Mouse (Mus musculus): ENCODE measurements around the gene AC140267.1. TPM values are rescaled to one million over a fixed set of nuclear protein-coding genes. Genes with fewer than 3 reads are reported as not detected.

Gene AC140267.1
- polyA plus RNA-seq, 1 experiment: not detected

DNA sequence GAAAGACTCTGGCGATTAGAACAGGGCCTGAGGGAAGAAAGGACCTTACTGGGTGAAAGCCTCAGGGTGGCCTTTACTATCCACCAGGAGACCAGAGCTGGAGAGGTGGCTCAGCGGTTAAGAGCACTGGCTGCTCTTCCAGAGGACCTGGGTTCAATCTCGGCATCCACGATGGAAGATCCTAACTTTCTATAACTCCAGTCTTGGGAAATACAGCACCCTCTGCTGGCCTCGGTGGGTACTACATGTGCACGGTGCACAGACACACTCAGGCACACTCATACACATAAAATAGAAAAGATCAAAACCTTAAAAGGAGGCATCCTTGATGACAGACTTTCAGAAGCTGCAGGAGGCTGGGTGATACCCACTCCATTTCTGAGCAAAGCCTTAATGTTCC lies 45.0 kb downstream of the AC140267.1 start:
- Histone ChIP-seq H3K27ac (ENCODE audit: insufficient read depth, low read depth, low read length) (no peak overlapping the region), H3K36me3 (ENCODE audit: control insufficient read depth, insufficient read depth, low read length) (no peaks in the 10 kb centered on the region), H3K27me3 (replicated peaks; ENCODE audit: control insufficient read depth, insufficient read depth, low read length) (no peaks in the 10 kb centered on the region), H3K4me3 (ENCODE audit: insufficient read depth, low read depth, low read length) (no peak overlapping the region), H3K4me1 (ENCODE audit: control insufficient read depth, insufficient read depth, low read length) (no peaks in the 10 kb centered on the region)
- 19% methylated on average over 6 of the region's 6 CpGs for WGBS
- DNase-seq: peak; percentile 26
- TF ChIP-seq POLR2A (IDR thresholded peaks at IDR 0.05; ENCODE audit: low read depth, low read length) (no peak), CTCF (conservative IDR thresholded peaks at IDR 0.05; ENCODE audit: insufficient read depth, insufficient read length, low read depth, low read length) (peak; percentile 77)

Other genes with a start within 250 kb of the AC140267.1 start
- 32.2 and 33.4 TPM in 2 replicates for gene Pdgfb, start 220.9 kb upstream of the AC140267.1 start, polyA plus RNA-seq (2012; rRNA removed)
- 94.8 and 106 TPM in 2 replicates for gene Syngr1, start 144.5 kb upstream of the AC140267.1 start, polyA plus RNA-seq (2012; rRNA removed)
- 511 and 689 TPM in 2 replicates for gene Rpl3, start 144.0 kb upstream of the AC140267.1 start, polyA plus RNA-seq (2012; rRNA removed)
- gene Tab1, start 102.7 kb upstream of the AC140267.1 start, polyA plus RNA-seq (2012; rRNA removed): 26.7 and 28.5 TPM in 2 replicates
- 70.5 and 77.1 TPM in 2 replicates for gene Mgat3, start 62.1 kb upstream of the AC140267.1 start, polyA plus RNA-seq (2012; rRNA removed)
- 16.3 and 16.9 TPM in 2 replicates for gene Mief1, start 1.8 kb upstream of the AC140267.1 start, polyA plus RNA-seq (2012; rRNA removed)
- 92.3 and 126 TPM in 2 replicates for gene Atf4, start 19.3 kb downstream of the AC140267.1 start, polyA plus RNA-seq (2012; rRNA removed)
- gene Rps19bp1, start 28.5 kb downstream of the AC140267.1 start, polyA plus RNA-seq (2012; rRNA removed): 25.8 and 29.9 TPM in 2 replicates
- gene Cacna1i, start 51.4 kb downstream of the AC140267.1 start, polyA plus RNA-seq (2012; rRNA removed): 0.16 and 0.89 TPM in 2 replicates